Mouse (Mus musculus) midbrain, embryonic 12.5 days (tissue): ENCODE measurements around the gene Tas2r126. TPM values are rescaled to one million over a fixed set of nuclear protein-coding genes. Genes with fewer than 3 reads are reported as not detected.

ENCODE experiments used
- polyA plus RNA-seq: library from polyadenylated mRNA; unstranded; fragments of >200 nt; fragmentation: Nextera tagmentation; extraction: Ambion mirVana; gene quantifications from 2 replicates; pipeline ENCODE4 v1.2.1, GENCODE M21; 2016

Gene Tas2r126
- polyA plus RNA-seq, 1 experiment from 2014 or later = not detected

Other genes with a start within 250 kb of the Tas2r126 start
- not detected in 2 replicates for gene Tas2r144, start 219.2 kb upstream of the Tas2r126 start, polyA plus RNA-seq
- 10.4 and 11.4 TPM in 2 replicates for gene Gstk1, start 188.6 kb upstream of the Tas2r126 start, polyA plus RNA-seq
- gene Tmem139, start 172.6 kb upstream of the Tas2r126 start, polyA plus RNA-seq = 0.26 TPM in 1 of 2 replicates, not detected in the other
- 76.0 and 79.5 TPM in 2 replicates for gene Casp2, start 169.6 kb upstream of the Tas2r126 start, polyA plus RNA-seq
- gene Clcn1, start 147.8 kb upstream of the Tas2r126 start, polyA plus RNA-seq = 1.3 and 1.8 TPM in 2 replicates
- gene Fam131b, start 109.9 kb upstream of the Tas2r126 start, polyA plus RNA-seq = 4.2 and 4.9 TPM in 2 replicates
- 66.7 and 71.5 TPM in 2 replicates for gene Zyx, start 84.9 kb upstream of the Tas2r126 start, polyA plus RNA-seq
- 0.81 and 1.3 TPM in 2 replicates for gene Epha1, start 61.3 kb upstream of the Tas2r126 start, polyA plus RNA-seq
- gene Tas2r143, start 34.3 kb upstream of the Tas2r126 start, polyA plus RNA-seq = not detected in 2 replicates
- not detected in 2 replicates for gene Tas2r135, start 29.1 kb upstream of the Tas2r126 start, polyA plus RNA-seq
- not detected in 2 replicates for gene Olfr458, start 30.7 kb downstream of the Tas2r126 start, polyA plus RNA-seq
- not detected in 2 replicates for gene Olfr457, start 41.8 kb downstream of the Tas2r126 start, polyA plus RNA-seq
- not detected in 2 replicates for gene Olfr456, start 52.7 kb downstream of the Tas2r126 start, polyA plus RNA-seq
- gene Olfr455, start 113.1 kb downstream of the Tas2r126 start, polyA plus RNA-seq = not detected in 2 replicates
- not detected in 2 replicates for gene Tcaf3, start 163.2 kb downstream of the Tas2r126 start, polyA plus RNA-seq
- gene Tcaf2, start 210.7 kb downstream of the Tas2r126 start, polyA plus RNA-seq = 3.2 TPM in 2 replicates